Mouse (Mus musculus) induced T-regulatory cell, adult 2 months (primary cell): Measurements from ENCODE around the gene Ace.

Source experiments
- DNase-seq: peaks from one replicate; pipeline ENCODE4 v3.0.0-alpha.2; 2012; ENCODE audit warnings: low read depth

Gene Ace

GRCm38 (mm10) chr11:105946694-105947154 lies 21.0 kb upstream of the Ace start:
- DNase-seq = peak; percentile 46

GRCm38 (mm10) chr11:105948255-105948654 lies 19.5 kb upstream of the Ace start:
- no peak for DNase-seq

GRCm38 (mm10) chr11:105950519-105950918 lies 17.2 kb upstream of the Ace start:
- no peak for DNase-seq

- DNase-seq = no peak
Observed at GRCm38 (mm10) chr11:105951601-105952044, 16.1 kb upstream of the Ace start.

- DNase-seq = no peak
Observed at GRCm38 (mm10) chr11:105952111-105952510, 15.6 kb upstream of the Ace start.

- DNase-seq = no peak
Observed at GRCm38 (mm10) chr11:105952911-105953386, 14.8 kb upstream of the Ace start, which contains the start of gene Cyb561. Gene Cyb561, minus strand, starts transcription at chr11:105953336.

- DNase-seq = no peak
Observed at GRCm38 (mm10) chr11:105953402-105953801, 14.3 kb upstream of the Ace start.

GRCm38 (mm10) chr11:105955815-105956430 lies 11.8 kb upstream of the Ace start:
- no peak for DNase-seq

- no peak for DNase-seq
Observed at GRCm38 (mm10) chr11:105957501-105957900, 10.2 kb upstream of the Ace start.

GRCm38 (mm10) chr11:105958566-105958965 lies 9.2 kb upstream of the Ace start:
- DNase-seq = no peak

GRCm38 (mm10) chr11:105959355-105959754 lies 8.4 kb upstream of the Ace start:
- no peak for DNase-seq

GRCm38 (mm10) chr11:105964691-105965090 lies 3.1 kb upstream of the Ace start:
- DNase-seq = no peak

GRCm38 (mm10) chr11:105966288-105966687 lies 1.5 kb upstream of the Ace start:
- no peak for DNase-seq

- no peak for DNase-seq
Observed at GRCm38 (mm10) chr11:105968948-105969347, 1.2 kb downstream of the Ace start.

GRCm38 (mm10) chr11:105969516-105969915 lies 1.8 kb downstream of the Ace start:
- DNase-seq = peak; percentile 39

- no peak for DNase-seq
Observed at GRCm38 (mm10) chr11:105974593-105974992, 6.8 kb downstream of the Ace start.

- no peak for DNase-seq
Observed at GRCm38 (mm10) chr11:105975050-105975449, 7.3 kb downstream of the Ace start.

- DNase-seq = no peak
Observed at GRCm38 (mm10) chr11:105975636-105976035, 7.9 kb downstream of the Ace start.

GRCm38 (mm10) chr11:105978232-105978631 lies 10.5 kb downstream of the Ace start:
- DNase-seq = no peak

GRCm38 (mm10) chr11:105978634-105979033 lies 10.9 kb downstream of the Ace start:
- DNase-seq = no peak

GRCm38 (mm10) chr11:105984452-105984851 lies 16.7 kb downstream of the Ace start:
- no peak for DNase-seq

GRCm38 (mm10) chr11:105987446-105987845 lies 19.7 kb downstream of the Ace start:
- no peak for DNase-seq

- DNase-seq = no peak
Observed at GRCm38 (mm10) chr11:105989446-105989845, 21.7 kb downstream of the Ace start.

- no peak for DNase-seq
Observed at GRCm38 (mm10) chr11:105990231-105990630, 22.5 kb downstream of the Ace start.
